Mouse (Mus musculus) adrenal gland, postnatal 25 days (tissue): ENCODE data around the gene Noc3l. TPM values are rescaled to one million over a fixed set of nuclear protein-coding genes. Genes with fewer than 3 reads are reported as not detected.

ENCODE experiments used
- DNase-seq: peaks from one replicate; pipeline ENCODE4 v3.0.0; 2021; ENCODE audit warnings: mixed read lengths
- long read RNA-seq: library from polyadenylated mRNA; stranded (forward); transcript quantifications from one replicate; pipeline ENCODE4 v2.0.0, GENCODE M21; 2021
- total RNA-seq: library from RNA; stranded (reverse); gene quantifications from 2 replicates; pipeline ENCODE4 v1.2.3, GENCODE M21; 2021

The Noc3l gene
- 16.1 and 17.7 TPM in 2 replicates for total RNA-seq
- long read RNA-seq, transcript Noc3l-201 (21 exons, 3,977 nt) = major isoform, 8 of 10 reads
- long read RNA-seq, partial matches to known transcripts = 2 of 10 reads
- long read RNA-seq, other reads (novel, unspliced or antisense) = 0 of 10 reads

DNA sequence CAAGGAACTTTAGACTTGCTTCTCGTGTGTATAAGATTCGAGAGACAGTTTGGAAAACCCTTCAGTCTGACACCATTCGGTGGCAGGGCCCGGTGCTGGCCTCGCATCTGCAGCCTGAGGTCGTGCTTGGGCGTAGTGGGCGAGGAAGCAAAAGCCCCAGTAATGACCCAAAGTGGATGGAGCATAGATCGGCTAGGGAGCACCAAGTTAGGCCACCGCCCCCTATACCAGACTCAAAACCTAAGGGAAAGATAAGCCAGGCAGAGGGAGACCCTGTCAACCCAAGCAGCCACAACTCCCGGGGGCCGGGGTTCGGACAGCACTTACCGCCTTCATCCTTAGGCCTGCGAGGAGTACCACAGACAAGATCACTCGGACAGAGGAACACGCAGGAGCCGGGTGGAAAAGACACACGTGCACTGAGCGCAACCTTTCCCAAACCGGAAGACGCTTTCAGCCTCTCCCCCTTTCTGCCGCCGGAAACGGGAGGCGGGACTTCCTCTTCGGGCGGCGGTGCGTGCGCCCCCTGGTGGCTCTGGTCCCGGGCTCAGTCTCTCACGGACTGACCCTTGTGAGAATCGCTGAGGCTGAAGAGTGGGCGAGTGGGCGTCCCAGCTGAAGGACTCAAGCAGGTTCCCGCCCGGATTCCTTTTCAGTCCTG lies at the start of gene Noc3l:
Noc3l (minus strand) TSS at position 472 of the 661 bp plus-strand sequence.
- DNase-seq = peak; percentile 95

DNA sequence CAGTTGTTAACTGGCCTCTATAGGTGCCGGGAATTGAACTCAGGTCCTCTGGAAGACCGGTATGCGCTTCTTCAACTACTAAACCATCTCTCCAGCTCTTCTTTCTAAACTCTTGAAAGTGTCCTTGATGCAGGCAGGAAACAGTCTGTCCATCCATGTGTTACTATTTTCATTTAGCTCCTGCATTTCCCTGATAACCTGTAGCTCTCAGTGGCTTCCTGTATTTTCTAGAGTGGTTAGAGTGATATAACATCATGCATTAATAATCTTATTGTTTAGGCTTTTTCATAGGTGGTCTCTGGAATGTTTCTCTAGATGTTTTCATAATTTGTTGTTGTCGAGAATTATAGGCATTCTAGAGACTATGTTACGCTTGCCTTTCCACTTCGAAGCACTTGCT lies 43.5 kb upstream of the Noc3l start:
- no peak for DNase-seq

DNA sequence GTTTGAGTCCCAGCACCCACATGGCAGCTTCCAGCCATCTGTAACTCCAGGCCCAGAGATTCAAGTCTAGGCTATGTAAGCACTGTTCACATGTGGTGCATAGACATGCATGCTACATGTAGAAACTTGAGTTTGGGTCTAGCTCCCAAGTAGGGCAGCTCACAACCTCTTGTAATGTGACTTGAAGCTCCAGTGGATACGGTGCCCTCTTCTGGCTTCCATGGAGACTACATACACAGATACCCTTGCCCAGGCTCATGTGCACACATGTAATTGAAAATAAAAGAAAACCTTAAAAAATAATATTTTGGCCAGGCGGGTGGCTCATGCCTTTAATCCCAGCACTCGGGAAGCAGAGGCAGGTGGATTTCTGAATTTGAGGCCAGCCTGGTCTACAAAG lies 39.2 kb upstream of the Noc3l start:
- DNase-seq = no peak

DNA sequence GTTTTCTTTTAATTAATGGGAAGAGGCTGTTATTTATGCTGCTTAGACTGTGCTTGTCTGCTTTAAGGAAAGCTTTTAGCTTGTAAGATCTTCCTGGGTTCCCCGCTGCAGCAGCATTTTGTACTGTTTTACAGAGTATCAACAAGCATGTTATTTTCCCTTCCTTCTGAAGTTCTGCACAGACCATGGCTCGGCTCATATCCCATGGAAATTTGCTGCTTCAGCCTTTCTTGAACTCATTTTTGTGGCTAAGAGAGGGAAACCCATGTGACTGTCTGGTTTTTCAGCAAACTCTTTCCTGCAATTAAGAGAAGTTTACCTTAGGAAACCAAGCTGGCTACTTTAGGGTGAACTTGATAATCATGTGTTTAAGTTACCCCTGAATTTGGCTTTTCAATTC lies 27.3 kb upstream of the Noc3l start:
- no peak for DNase-seq

DNA sequence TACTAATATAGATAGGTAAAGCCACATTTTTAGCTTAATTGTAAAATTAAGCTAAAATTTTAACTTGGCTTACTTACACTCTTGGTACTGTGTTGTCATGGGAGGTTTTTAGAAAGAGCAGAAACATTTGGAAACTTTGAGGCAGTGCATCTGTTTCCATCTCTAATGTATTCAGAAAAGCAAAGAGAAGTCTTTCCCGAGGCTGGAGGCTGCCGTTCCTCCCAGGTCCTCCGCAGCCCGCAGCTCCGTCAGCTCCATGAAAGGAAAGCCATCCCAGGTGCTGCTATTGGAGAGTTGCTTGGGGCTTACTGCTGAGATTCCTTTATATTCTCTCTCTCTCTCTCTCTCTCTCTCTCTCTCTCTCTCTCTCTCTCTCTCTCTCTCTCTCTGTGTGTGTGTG lies 25.8 kb upstream of the Noc3l start:
- no peak for DNase-seq

DNA sequence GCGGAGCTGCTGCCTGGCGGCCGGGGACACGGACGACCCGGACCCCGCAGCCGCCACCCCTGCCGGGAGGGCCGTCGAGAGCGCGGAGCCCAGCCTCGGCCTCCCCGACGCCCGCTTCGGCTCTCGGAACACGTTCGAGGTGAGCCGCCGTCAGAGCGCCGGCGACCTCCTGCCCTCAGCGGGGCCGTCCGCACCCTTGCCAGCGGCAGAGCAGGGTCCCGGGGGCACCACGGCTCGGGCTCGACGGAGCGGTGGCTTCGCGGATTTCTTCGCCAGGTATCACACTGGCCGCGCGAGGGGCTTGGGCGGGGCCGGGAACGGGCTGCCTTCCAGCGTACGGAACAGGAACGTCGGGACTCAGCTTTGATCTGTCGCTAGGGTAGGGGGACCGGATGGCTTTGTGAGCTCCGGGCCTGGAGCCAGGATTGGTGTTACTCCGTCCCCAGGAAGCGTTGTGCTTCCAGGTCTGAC lies 18.2 kb upstream of the Noc3l start:
- DNase-seq = peak; percentile 61

DNA sequence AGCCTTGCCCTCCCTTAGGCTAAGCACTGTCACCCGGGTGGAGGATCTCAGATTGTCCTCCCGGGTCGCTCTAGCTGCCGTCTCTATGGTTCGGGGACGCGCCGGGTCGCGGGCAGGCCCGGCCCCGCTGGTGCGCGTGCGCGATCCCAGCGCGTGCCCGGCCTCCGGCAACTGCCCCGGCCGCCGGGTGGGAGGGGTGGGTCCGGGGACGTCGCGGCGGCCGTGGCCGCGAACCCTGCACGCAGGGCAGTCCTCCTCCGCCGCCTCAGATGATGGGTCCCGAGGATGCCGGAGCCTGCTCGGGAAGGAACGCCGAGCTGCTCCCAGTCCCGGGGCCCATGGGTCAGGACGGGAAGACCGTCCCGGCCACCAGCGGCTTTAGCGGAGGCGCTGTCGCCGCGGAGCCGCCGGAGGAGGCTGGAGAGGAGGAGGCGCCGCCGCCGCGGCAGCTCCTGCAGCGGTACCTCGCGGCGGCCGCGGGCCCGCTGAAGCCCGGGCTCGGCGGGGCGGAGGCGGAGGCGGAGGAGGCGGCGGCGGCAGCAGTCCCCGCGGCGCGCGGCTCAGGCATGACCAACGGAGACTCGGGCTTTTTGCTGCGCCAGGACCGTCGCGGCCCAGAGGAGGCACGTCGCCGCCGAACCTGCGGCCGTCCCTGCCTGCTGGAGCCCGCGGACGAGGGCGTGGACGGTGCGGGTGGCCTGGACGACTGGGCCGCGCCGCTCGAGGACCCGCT lies 17.6 kb upstream of the Noc3l start, which contains the start of gene Tbc1d12:
Tbc1d12 (plus strand) TSS at position 142 of the 733 bp plus-strand sequence.
- DNase-seq = peak; percentile 95

DNA sequence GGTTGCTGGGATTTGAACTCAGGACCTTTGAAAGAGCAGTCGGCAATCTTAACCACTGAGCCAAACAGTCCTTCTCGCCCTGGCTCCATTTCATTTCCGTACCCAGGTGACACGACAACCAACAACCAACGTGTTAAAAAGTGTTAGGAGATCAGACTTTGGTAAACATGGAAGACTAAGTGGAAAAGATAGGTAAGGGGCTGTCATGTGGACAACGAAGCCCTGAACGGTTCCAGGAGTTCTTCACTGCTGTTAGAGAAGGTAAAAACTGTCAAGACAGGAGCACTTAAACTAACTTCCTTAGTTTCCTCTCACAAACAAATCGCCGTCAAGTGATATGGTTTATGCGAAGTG lies 17.0 kb upstream of the Noc3l start:
- no peak for DNase-seq

DNA sequence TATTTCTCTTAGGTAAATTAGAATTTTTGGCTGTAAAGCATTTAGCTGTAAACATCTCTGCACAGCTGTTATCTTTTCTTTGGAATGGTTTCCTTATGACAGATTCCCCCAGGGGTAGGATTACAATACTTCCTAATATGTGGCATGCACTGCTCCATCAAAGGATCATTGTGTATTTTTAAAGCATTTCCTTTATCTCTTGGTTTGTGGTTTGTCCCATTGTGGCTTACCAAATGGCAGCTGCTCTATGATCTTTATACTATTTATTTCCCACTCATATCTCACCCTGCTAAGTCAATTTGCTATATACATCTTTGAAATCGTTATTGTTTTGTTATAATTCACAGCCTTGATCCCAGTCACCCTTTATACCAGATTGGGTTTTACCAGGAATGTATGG lies 14.2 kb upstream of the Noc3l start:
- DNase-seq = no peak

DNA sequence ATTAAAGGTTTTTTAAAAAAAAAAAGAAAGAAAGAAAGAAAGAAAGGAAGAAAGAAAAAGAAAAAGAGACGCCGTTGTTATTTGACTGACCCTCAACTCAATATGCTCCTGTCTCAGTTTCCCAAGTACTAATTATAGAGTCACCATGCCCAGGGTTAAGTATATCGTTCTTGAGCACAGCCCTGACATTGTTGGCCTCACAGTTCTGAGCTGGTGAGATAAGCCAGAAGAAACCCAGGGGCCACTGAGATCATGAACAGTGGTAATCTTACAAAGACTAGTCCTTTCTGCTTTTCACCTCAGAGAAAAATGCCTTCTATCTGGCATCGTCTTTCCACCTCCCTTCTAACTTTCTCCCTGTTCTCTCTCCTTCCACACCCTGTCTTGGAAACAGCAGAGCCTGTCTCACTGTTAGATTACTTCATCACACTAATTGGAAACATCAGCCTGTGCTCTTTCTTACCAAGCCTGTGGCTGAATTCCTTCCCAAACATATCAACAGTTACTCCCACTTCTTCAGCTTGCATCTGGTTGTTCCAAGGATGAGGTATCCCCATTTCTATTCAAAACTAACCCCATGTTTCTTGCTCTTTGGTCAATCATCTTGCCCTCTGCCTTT lies 1.3 kb upstream of the Noc3l start:
- no peak for DNase-seq

DNA sequence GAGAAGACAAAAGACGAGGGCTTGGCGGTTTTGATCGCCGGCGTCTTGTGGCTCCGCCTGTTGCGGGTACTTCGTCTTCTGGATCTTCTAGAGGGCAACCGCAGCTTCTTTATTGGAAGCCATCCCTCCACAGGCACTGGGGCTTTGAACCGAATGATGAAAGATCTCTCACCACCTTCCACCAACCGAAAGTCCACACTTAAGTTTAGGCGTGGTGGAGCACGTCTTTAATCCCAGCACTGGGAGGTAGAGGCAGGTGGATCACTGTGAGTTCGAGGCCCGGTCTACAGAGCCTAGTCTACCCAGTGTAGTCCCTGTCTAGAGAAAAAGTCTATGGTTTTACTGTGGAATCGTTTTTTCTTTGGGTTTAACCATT lies 378 bp upstream of the Noc3l start:
- DNase-seq = no peak

DNA sequence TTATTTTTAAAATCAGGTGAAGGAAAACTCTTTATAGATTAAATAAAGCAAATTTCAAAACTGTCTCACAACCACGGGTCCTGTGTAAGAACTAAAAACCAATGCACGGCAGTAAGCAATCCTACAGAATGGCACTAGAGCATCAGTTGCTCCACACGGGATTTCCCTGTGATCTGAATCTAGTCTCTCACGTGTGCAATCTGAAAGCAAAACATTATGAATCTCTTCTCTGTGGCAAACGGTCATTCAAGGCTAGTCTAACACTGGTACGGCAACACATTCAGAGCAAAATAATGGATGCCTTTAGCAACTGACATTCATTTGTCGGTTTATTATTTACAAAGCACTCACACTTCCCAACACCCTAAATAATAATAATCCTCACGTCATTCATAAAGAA lies 846 bp downstream of the Noc3l start:
- no peak for DNase-seq

DNA sequence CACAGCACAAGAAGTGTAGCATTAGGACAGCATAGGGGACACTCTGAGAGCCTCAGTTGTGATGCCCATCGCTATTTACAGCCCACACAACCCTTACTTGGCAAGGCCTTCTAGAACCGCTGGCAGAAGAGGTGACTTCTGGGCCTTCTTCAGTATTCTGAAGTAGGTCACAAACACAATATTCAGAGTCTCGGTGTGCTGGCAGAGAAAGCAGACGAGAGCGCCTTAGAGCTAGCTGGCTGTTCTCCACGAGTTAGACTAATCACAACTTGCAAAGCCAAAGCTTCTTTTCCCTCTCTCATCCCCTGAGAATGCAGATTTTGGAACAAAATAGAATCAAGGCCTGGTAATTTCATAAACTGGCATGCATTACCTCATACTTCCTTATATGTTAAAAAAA lies 20.2 kb downstream of the Noc3l start:
- no peak for DNase-seq

DNA sequence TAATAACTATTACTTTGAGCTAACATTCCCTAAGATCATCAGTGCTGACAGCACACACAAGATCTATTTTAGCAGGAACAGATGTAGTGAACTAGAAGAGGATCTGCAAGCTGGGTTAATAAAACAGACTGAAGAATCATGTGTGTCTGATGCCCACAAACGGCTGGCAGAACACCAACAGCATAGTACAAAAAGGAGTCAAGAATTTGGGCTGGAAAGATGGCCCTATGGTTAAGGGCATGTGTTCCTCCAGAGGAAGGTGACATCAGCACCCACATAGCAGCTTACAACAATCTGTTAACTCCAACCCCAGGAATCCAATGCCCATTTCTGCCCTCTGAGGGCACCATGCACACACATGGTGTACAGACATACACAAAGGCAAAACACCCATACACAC lies 20.7 kb downstream of the Noc3l start:
- DNase-seq = no peak

DNA sequence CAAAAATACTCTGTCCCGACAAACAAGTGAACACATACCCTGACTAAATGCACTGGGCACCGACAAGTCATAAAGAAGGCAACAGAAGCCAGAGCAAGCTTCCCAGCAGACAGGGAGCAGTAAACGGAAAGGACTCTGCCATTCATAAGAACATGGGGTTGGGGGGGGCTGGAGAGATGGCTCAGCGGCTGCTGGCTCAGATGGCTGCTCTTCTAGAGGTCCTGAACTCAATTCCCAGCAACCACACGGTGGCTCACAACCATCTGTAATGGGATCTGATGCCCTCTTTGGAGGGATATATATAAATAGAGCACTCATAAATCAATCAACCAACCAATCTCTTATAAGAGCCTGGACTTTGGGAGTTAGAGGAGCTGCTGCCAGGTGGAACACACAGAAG lies 22.5 kb downstream of the Noc3l start:
- DNase-seq = no peak

DNA sequence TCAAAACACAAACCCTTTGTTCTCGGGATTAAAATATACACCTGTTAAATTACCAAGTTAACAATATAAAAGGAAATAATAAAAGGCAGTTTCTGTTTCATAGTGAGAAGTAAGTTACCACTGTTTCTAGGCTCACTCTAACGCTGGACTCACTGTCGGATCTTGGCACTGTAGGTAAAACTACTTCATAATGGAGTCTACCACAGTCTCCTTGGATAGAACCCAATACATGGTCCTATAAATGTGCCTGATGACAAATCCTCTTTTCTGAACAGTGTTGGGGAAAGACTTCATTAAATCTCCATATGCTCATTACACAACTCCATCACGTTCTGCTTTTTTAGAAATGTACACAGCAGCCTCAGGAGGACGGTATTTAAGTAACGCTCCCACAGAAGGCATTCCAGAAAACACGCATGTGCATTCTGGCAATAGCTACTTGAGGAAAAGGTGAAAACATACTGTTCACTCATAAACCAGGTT lies 25.4 kb downstream of the Noc3l start:
- DNase-seq = no peak

DNA sequence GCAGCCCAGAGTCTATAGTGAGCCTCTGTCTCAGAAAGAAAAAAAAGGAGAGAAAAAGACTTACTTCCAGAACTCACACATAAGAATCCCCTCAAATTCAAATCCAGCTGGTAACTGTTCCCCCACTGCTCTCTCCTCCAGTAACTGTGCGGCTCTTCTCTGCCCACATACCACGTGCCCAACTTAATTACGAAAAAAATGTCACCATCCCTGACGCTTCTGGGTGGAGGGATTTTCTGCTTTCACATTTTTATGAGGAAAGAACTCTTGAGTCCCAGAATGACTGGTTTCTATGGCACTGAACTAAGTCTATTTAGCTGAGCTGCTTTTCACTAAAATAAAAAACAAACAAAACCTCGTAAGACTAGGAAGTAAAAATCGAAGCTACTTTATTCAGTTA lies 31.3 kb downstream of the Noc3l start:
- no peak for DNase-seq

DNA sequence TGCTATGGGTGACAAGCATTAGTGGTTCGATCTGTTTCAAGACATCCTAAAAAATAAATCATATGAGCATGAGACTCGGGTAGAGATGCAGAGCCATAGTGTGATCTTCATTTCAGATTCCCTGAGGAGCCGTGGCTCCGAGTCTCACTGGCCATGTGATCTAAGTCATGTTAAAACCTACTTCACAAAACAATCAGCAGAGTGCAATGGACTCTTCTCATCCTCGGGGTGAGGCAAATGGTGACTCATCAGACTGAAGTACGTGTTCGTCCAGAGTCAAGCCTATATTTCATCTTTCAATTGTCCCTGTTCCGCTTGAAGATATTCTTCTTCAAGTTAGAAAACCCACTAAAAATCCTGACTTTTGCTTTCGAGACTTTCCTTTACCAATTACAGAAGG lies 35.5 kb downstream of the Noc3l start:
- DNase-seq = no peak

DNA sequence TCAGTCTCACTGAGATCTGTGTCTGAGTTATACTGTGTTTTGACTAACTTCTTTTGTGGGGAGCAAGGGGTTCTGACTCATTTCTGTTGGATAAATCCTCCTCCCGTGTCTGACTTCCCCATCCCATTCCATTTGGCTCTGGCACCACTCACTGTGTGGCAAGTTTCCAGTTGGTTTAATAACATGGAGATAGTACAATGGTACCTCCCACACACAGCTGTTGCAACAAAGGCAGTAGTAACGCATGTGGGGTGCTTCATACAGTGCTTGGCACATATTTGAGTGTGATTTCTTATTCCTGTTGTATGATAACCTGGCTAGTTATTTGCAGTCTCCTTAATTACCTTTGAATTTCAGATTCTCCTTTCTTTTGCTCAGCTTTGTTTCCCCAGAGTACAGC lies 40.2 kb downstream of the Noc3l start:
- no peak for DNase-seq

DNA sequence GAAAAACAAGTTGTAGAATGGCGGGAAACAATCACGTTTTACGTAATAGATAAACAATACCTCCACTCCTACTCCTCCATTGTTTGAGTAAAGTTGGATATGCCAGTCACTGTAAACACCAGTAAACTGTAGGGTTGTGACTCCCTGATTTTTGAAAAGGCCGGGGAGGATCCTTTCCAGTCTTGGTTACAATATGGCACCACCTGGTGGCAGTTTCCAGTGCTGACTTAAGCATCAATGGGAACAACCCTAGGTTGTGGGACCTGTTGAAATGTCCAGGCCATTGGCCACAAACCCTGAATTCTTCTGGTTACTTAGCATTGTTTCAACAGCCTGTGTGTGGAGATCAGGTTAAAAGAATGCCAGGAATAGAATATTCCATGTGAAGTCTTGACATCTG lies 43.5 kb downstream of the Noc3l start:
- DNase-seq = peak; percentile 47

DNA sequence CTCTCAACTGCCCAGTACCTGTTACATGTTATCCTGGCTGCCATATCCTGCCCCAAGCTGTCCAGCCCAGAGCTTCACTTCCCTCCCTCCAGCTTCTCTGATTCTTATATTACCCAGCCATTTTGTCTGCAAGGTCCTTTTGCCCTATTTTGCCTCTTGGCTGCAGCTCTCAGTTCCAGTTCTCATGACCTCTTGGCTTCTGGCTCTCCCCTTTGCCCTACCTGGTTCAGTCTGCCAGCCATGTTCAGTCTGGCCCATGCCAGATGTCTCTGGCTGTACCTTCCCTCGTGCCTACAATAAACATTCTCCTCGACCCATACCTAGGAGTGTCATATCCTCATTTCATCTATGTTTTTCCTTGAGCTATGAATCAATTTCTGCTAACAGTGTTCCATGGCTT lies 52.7 kb downstream of the Noc3l start:
- peak; percentile 13 for DNase-seq

DNA sequence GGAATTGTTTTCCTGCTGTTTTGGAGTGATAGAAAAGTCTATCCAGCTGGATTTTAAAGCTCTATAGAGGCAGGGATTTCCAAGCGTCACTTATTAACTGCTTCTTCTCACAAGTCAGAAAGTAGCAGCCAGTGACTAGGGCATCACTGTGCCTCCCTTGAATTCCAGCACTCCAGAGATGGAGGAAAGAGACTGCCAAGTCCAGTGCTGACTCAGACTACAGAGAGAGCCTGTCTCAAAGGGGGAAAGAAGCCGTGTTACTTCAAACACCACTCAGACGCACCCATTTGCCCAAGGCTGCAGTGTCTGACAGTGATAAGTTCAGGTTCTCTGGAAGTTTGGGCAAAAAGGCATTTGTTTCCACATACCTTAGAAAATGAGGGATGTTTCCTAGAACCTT lies 58.6 kb downstream of the Noc3l start:
- DNase-seq = no peak
